Mouse (Mus musculus) gastrocnemius, adult 18-20 months (tissue): ENCODE measurements at regions not wholly inside any gene's neighbourhood (a gene's known extent, or its start where the extent isn't known, plus 50 kb on each side); places are given as distances from the start of the nearest gene placed in this dataset.

Experiments used
- DNase-seq: peaks from one replicate; pipeline ENCODE4 v3.0.0; 2021; ENCODE audit warnings: low spot score

DNA sequence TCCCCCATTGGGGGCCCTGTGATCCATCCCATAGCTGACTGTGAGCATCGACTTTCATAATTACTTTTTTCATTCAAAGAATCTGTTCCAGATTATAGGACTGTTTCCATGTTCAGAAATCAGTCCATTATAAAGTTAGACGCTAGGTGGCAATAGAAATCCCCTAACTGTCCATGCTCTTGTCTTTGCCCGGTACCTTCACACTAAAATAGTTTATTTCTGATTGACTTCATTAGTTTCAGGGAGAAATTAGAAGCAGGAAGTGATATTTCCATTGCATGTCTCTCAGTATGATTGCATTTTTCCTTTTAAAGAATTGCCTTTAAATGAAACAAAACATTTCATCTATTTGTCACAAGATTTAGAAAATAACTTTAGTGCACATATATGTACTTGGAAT, 131.7 kb downstream of the Fbxo8 start:
- DNase-seq = no peak

DNA sequence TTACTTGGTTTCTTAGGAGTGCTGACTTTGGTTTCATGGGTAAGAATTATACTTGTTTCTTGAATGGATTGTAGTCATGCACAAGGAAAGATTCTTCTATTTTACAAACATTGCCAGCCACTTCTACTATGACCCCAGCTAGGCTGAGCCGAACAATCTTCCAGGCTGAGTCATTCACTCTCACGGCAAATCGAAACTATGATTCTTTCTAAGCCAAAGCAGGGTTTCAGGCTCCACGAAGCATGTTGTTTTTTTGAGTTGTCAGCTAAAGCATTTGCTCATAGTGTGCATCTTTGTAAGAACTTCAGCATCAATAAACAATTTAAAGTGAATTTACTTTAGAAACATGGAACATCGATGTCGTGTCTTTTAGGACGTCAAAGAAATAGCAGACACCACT, 133.5 kb downstream of the Fbxo8 start:
- DNase-seq = no peak

DNA sequence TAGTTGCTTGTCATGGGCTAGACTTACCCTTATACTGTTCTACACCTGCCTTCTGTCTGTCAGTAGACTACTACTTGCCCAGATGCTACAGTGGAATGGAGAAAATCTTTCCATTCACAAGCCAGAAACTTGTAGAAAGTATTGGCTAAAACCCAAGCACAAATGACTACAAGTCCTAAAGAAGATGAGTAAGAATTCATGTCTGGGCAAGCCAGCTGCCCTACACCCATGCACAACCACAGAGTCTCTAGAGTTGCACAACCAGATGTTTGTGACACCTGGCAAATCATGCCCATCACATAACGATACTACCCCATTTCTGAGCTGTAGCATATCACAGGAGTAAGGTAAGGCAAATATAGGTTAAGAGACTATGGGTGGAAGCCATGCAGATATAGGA, 144.5 kb downstream of the Fbxo8 start:
- no peak for DNase-seq

DNA sequence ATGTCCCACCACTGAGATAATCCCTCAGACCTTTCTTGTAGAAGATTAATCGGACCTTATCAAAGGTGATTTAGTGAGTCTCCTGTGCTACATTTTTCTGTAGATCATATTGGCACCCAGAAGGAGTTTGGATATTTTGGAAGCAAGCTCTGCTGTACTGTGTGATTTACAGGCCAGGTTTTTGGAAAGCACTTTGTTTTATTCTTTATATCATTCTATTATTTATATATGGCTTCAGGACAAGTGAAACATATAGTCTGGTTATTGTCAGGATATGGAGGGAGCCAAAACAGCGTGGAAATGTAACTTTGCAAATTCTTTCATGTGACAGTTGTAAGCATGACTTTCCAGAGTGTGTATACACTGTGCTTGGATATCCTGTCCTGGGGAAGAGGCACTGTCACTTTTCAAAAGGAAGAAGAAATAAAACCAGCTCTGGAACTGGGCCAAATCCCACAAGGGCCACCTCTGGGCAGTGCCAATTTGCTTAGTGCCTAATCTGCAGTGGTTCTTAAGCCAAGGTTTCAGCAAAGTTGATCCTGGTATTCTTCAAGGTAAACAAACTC, 149.8 kb downstream of the Fbxo8 start:
- no peak for DNase-seq

DNA sequence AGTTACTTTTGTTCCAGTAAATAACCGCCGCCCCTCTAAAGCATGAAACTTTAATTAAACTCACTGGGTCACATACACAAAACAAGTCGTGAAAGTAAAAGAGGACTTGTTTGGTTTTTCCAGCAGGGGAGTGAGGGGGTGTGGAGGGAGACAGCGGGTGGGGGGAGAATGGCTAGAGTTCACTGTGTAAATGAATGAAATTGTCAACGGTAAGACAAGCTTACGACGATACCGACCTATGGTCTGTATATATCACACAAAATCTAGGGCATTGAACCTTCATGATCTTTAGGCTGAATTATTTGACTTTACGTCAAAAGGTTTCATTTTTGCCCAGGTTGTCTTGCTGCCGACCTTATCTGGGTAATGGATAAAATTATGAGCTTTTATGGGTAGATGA, 155.5 kb downstream of the Fbxo8 start:
- DNase-seq = no peak

- no peak for DNase-seq
Observed at GRCm38 (mm10) chr8:56706941-56707706, 156.2 kb downstream of the Fbxo8 start.

DNA sequence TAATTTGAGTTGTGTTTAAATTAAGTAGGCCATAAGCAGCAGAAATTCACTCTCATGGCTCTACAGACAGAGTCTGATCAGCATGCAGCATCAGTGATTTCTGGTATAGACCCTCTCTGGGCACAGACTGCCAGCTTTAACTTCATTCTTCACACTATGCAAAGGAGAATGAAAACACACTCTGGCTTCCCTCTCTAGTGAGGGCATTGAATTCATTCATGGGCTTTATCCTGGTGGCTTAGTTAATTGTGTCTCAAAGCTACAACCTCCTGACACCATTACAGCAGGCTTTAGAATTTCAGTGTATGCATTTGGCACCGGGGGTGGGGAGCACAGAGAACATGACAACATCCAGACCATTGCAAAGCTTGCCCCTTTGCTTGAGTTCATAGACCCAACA, 169.1 kb downstream of the Fbxo8 start:
- no peak for DNase-seq

DNA sequence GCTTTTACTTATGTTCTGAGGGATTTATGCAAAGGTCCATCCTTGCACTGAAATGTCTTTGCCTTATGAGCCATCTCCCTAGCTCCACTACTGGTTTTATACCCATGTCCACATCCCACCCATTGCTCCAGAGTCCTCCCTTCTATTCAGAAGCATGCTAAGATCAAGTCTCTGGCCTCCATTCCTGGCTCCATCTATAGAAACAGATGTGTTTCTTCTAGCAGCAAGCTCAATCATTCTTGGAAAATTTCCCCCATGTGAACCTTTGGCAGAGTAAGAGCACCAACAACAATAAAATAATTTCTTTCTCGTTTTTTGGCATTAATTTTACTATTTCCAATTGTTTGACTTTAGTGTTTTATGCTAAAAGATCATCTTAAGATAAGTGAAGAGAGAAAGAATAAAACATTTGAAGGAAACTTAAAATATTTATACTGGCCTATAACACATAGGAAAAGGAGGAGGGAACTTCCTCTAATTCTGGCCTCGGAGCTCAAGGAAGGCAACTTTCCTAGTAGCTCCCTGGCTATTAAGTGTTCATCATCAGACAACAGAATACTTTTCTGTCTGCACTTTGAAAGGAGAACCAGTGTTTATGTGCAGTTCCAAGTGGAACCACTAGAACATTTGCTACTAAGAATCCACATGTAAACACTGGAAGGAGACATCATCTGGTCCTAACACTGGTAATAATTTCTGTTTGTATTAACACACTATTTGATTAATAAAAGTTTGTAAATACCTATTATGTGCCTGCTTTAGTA, 171.8 kb downstream of the Fbxo8 start:
- no peak for DNase-seq

GRCm38 (mm10) chr8:56724607-56725006, 173.7 kb downstream of the Fbxo8 start:
- no peak for DNase-seq

- DNase-seq = no peak
Observed at GRCm38 (mm10) chr8:56733318-56733717, 182.4 kb downstream of the Fbxo8 start.

DNA sequence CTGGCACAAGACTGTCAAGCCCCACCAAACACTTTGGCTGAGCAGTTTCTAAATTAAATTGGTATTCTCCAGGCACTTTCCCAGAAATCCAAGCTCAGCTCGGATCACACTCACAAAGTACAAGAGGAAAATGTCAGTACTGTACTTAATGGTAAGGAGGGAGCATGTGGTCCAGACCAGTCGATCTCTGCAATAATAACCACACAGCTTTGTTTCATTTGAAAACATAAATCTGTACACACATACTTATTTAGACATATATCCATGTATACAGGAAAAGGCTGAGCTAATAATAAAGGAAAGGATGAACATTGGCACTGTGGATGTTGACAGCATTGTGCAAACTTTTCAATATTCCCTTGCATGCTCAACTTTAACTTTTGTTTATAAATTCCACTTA, 184.1 kb downstream of the Fbxo8 start:
- DNase-seq = no peak

GRCm38 (mm10) chr8:56767034-56767433, 216.1 kb downstream of the Fbxo8 start:
- DNase-seq = no peak

DNA sequence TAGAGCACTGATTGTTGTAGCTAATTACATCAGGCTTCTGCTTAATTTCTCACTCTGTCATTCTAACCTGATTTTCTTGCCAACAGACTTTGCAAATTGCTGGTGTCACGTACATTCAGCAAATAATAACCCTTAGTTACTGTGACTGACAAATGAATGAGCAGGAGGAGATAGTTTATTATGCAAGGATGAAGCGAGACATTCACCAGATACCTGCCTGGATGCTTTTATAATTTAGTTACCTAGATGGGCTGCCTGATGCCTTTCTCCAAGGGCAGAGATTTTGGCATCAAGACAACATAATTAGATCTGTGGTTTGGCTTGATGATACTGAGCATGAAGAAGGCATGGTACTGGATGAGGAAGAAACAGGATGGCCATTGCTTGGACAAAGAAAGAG, 233.6 kb downstream of the Fbxo8 start:
- DNase-seq = no peak

DNA sequence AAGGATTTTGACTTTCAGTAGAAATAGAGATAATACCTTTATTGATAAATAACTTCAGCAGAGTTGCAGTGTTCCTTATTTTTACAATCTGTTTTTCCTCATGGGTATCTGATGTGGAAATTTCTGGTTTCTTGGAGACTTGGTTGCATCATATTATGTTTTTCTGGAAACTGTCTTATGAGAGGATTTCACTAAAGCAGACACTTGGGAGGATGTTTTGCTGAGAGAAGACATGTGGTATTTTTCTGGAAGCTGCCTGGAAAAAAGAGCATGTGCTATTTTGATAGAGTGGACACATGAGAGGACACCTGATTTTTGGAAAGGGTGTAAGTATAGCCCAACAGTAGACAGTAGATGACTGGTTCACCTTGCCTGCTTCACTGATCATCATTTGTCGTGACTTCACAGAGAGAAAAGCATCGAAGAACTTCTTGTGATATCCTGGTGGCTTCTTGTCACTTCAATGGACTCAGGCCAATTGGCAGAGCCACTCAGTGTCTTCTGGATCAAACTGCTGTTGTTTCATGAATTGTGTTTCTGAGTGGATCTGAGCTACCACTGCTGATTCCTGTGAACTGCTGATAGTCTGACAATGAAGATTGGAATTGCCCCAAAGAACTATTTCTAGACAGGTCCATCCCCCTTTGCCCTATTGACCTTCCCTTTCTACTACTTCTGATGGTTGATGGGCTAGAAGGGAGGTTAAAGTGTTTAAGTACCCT, 238.8 kb downstream of the Fbxo8 start:
- DNase-seq = no peak

GRCm38 (mm10) chr8:56832651-56833050, 281.8 kb downstream of the Fbxo8 start:
- DNase-seq = no peak

DNA sequence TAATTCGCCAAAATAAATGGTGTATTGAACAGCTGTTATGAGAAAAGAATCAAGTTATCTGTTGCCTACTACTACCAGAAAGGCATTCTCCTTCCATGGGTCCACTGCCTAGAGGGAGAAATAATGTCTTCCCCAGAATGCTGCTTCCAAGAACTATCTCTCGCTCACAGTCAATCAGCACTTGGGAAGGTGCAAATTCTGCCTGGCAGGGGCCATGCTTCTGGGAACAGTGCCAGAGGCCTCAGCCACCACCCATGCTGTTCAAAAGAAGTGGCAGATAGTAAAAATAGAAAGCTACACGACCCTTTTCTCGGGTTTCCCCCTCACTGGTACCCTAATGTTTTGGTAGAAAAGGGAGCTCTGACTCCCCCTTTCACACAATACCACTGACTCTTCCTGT, 282.2 kb downstream of the Fbxo8 start:
- no peak for DNase-seq

DNA sequence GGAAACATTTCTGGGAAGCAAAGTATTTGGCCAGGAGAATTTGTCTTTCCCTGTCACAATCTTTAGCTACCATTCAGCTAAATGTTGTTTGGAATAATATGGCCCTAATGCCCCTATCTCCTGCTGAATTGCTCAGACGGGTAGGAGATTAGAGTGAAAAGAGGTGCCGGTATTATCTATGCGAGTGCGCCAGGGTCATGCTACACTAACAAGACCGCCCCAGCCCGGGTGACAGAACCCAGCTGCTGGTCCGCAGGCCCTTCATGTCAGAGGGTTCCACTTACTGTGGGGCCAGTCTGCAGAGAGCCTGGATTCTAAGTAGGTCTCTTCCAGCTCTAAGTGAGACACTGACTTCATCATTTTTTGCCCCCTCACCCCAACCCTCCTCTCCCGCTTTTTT, 332.6 kb downstream of the Fbxo8 start:
- no peak for DNase-seq

DNA sequence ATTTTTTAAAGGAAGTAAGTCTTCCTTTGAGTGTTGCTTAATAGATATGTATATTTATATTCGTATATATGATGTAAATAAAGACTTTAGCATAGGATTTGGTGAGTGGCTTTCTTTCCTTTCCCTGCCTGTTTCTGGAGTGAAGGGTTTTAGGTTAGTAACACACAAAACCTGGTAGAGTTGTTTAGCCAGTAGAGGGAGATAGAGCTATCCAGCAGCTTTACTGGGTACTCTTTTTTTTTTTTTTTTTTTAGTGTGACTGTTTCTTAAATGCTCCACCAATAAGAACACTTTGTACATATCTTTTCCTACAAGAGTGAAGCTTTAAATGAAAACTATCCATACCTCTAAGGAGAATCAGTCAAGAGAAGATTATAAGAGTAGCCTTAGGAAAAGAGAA, 333.3 kb downstream of the Fbxo8 start:
- DNase-seq = no peak

DNA sequence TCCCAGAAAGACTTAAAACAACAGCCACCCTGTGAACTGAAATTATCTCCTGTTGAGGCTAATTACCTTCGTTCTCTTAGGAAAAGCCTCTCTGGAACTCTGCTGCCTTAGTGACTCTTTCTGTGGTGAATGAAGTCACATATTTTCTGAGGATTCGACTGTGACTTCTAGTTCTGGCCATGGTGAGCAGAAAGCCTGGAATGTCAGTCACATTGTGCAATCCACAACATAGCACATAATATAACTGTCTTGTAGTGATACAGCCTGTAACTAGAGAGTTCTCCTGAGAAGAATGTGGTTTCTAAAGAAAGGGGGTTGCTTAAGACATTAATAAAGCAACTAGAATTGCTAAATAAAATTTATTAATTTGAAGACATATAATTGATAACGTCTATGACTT, 342.7 kb downstream of the Fbxo8 start:
- DNase-seq = no peak

GRCm38 (mm10) chr8:56915362-56915761, 364.5 kb downstream of the Fbxo8 start:
- DNase-seq = no peak

DNA sequence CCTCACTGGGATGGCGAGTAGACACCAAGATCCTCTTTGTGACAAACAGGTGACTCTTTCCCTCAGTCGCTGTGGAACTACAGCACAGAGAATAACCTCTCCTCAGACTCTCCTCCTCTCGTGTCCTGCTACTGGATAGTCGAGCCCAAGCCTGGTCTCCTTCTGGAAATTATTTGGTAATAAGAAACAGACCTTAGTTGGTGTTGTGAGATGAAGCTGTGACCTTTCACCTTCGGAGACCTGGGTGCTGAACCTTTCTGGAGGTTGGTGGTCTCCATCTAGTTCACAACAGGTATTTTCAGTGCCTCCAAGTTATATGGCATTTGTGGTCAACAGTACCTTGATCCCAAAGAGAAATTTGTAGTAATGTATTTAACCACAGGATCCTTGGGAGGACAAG, 365.1 kb downstream of the Fbxo8 start:
- no peak for DNase-seq

DNA sequence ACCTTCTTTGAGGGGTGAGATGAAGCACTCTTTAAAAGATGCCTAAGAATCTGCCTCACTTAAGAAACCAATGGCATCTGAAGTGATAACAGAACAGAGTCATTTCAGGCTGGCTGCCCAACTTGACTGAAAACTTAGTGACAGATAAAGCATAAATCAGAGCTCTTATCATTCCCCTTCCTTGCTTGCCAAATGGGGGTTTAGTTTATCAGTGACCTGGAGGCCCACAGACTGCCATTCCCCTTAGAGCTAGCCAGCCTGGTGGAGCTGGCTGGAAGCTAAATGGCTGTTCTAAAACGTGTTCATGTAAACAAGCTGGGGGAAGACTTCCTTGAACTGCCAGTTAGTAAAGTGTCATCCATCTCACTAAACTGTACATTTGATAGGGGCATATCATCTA, 373.8 kb downstream of the Fbxo8 start:
- DNase-seq = no peak
